Mouse (Mus musculus): ENCODE data around the gene Cacna2d2. TPM values are rescaled to one million over a fixed set of nuclear protein-coding genes. Genes with fewer than 3 reads are reported as not detected.

Gene Cacna2d2
- polyA plus RNA-seq, 1 experiment from 2014 or later: 4.2 TPM

DNA sequence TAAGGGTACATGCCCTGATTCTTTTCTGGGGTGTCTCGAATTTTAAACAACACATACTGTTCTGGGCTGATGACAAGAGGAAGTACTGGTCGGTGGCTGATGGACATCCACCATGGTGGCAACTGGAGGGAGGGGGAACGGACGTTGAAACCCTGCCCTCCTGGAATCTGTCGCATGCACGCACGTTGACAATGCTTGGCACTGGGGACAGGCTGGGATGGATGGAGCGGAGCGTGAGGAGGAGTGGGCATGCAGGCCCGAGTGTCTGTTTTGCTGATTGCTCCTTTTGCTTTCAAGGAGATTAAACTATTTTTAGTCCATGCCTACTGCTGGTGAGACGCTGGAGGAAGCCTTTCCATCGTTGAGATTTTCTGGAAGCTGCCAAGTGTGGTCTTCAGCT lies 43.9 kb downstream of the Cacna2d2 start:
- no peaks in the 10 kb centered on the region for H3K9me3 ChIP-seq
- no peak overlapping the region for H3K4me3 ChIP-seq
- H3K27ac ChIP-seq (replicated peaks): peak overlapping the region; percentile 44
- H3K27me3 ChIP-seq: peaks cover 30% of the 10 kb centered on the region
- peaks cover 24% of the 10 kb centered on the region for H3K4me1 ChIP-seq
- no peak overlapping the region for H3K9ac ChIP-seq (replicated peaks)
- H3K36me3 ChIP-seq: no peaks in the 10 kb centered on the region
- no peak for ATAC-seq (replicated peaks)
- H3K4me2 ChIP-seq (replicated peaks): no peak overlapping the region
- 51% methylated on average over 12 of the region's 12 CpGs for WGBS

DNA sequence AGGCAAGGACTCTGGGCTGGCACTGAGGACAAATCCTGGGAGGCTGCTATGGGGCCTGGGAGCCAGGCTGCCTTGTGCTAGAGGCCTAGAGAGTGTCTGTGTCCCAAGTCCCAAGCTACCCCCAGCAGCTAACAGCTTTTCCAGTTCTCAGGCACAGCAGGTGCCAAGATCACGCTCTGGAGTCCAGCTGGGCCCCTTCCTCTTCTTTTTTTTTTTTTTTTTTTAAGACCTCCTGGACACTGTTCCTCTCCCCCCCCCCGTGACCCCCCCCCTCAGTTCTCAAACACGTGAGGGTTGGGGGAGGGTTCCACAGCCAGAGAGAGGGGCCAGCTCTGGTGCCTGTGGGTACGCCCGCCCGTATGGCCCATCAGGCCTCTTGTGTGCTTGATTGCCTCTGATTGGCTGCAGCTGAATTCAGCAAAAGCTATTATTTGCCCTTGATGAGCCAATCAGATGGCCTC lies 45.6 kb downstream of the Cacna2d2 start:
- H3K9ac ChIP-seq (replicated peaks): no peak overlapping the region
- H3K4me3 ChIP-seq: no peak overlapping the region
- no peaks in the 10 kb centered on the region for H3K9me3 ChIP-seq
- no peak overlapping the region for H3K4me2 ChIP-seq (replicated peaks)
- 23% methylated on average over 4 of the region's 6 CpGs for WGBS
- peaks cover 35% of the 10 kb centered on the region for H3K27me3 ChIP-seq
- H3K4me1 ChIP-seq: peaks cover 32% of the 10 kb centered on the region
- ATAC-seq (replicated peaks): no peak; the same call in 1 of the 2 replicates
- H3K36me3 ChIP-seq: no peaks in the 10 kb centered on the region
- H3K27ac ChIP-seq (replicated peaks): peak overlapping the region; percentile 53; the same call in 1 of the 2 replicates

DNA sequence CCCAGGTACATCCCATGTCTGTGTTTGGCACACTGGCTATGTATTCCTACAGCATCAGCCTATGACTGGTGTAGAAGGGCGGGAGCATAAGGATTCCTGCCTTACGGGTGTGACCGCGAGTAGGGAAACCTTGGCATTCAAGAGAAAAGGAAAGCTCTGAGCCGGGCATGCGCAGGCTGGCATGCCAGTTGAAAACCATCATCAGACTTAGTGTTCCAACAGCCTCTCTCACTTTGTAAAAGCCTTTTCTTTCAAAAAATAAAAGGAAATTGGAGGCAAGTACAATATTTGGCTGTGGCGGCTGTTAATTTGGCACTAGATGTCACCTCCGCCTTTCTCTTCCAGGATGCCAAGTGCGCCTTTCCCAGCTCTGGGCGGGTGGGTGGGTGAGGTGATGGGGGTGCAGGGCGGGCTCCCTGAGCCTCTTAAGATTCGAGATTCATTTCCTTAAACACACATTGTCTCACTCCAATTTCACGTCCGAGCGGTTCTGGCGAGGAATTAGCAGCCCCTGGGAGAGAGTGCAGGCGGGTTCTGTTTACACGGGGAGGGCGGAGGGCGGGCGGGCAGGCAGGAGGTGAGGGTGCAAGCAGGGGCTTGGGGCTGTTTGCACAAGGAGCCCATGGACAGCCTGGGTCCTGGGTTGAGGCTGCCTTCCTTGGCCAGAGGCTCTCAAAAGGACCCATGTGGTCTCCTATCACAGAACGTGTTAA lies 49.5 kb downstream of the Cacna2d2 start:
- peaks cover 28% of the 10 kb centered on the region for H3K4me1 ChIP-seq
- WGBS: 15% methylated on average over 22 of the region's 22 CpGs
- H3K9ac ChIP-seq (replicated peaks): no peak overlapping the region
- no peak overlapping the region for H3K4me3 ChIP-seq
- H3K36me3 ChIP-seq: no peaks in the 10 kb centered on the region
- peaks cover 52% of the 10 kb centered on the region for H3K27me3 ChIP-seq
- ATAC-seq (replicated peaks): no peak; the same call in 1 of the 2 replicates
- no peaks in the 10 kb centered on the region for H3K9me3 ChIP-seq
- H3K27ac ChIP-seq (replicated peaks): no peak overlapping the region
- no peak overlapping the region; the same call in 1 of the 2 replicates for H3K4me2 ChIP-seq (replicated peaks)

DNA sequence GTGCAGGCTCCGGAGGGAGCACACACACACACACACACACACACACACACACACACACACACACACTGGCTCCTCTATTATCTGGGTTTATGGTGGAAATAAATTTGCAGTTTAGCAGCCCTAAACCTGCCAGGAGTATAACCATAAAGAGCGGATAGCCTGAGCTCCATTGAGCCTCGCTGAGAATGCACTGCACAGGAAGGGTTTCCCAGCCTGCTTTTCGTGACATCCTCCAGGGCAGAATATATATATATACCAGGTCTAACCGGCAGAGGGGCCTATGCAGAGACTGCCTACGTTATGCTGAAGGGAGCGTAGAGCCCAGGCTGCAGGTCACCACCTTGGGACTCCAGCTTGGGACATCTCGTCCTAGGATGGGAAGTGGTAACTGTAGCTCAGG lies 52.0 kb downstream of the Cacna2d2 start:
- no peak overlapping the region for H3K4me2 ChIP-seq (replicated peaks)
- H3K9ac ChIP-seq (replicated peaks): no peak overlapping the region
- H3K27ac ChIP-seq (replicated peaks): no peak overlapping the region
- no peaks in the 10 kb centered on the region for H3K36me3 ChIP-seq
- no peak for ATAC-seq (replicated peaks)
- peaks cover 16% of the 10 kb centered on the region for H3K4me1 ChIP-seq
- WGBS: 74% methylated on average over 8 of the region's 8 CpGs
- H3K27me3 ChIP-seq: peaks cover 41% of the 10 kb centered on the region
- H3K4me3 ChIP-seq: no peak overlapping the region
- H3K9me3 ChIP-seq: no peaks in the 10 kb centered on the region

DNA sequence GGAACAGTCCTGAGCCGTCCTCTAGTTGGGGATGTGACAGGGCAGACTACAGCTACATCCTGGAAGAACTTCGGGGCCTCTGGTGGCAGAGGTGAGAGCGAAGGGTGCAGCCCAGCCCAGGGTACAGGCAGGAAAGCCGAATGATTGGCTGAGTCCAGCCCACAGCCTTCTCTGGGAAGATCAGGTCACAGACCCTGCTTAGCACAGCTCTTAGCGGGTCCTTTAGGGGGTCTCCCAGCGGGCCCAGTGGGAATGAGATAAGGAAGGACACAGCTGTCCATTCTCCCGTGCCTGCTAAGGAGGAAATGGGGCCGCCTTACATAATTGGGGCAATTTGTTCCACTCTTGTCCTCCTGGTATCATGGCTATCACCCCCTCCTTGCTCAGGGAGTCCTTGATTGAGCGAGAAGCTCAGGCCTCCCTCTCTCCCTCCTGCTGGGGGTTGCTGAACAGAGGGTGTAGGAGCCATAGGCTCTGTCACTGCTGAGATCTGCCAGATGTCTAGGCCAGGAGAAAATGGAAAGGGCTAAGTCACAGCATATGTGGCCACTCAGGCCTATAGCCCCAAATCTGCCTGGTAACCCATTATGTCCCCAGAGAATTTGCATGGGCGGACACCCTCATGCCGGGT lies 52.6 kb downstream of the Cacna2d2 start:
- Histone ChIP-seq H3K4me2 (replicated peaks) (no peak overlapping the region), H3K4me3 (no peak overlapping the region), H3K27ac (replicated peaks) (no peak overlapping the region), H3K36me3 (no peaks in the 10 kb centered on the region), H3K27me3 (peaks cover 35% of the 10 kb centered on the region), H3K9ac (replicated peaks) (no peak overlapping the region), H3K4me1 (peaks cover 22% of the 10 kb centered on the region), H3K9me3 (no peaks in the 10 kb centered on the region)
- no peak for ATAC-seq (replicated peaks)
- 65% methylated on average over 11 of the region's 11 CpGs for WGBS

DNA sequence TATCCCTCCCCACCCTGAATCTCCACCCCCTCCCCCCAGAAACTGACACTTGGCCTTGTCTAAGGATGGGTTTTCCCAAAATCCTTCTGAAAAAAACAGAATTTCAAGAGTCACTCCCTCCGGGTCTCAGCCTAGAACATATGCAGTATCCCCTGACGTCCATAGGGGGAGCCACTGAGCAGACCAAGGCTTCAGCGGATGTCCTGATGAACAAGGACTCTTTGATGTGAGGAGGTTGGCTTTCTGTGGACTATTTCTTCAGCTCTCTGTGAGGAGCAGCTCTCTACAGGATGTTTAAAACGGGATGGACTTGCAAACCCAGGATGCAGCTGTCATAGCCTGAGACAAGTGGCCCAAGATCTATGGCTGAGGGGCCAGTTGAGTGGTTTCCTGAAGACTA lies 53.1 kb downstream of the Cacna2d2 start:
- WGBS: 34% methylated on average over 4 of the region's 4 CpGs
- no peak for ATAC-seq (replicated peaks)
- Histone ChIP-seq H3K36me3 (no peaks in the 10 kb centered on the region), H3K9ac (replicated peaks) (no peak overlapping the region), H3K9me3 (no peaks in the 10 kb centered on the region), H3K4me1 (peaks cover 24% of the 10 kb centered on the region), H3K27me3 (peaks cover 31% of the 10 kb centered on the region), H3K27ac (replicated peaks) (no peak overlapping the region), H3K4me2 (replicated peaks) (no peak overlapping the region), H3K4me3 (no peak overlapping the region)

DNA sequence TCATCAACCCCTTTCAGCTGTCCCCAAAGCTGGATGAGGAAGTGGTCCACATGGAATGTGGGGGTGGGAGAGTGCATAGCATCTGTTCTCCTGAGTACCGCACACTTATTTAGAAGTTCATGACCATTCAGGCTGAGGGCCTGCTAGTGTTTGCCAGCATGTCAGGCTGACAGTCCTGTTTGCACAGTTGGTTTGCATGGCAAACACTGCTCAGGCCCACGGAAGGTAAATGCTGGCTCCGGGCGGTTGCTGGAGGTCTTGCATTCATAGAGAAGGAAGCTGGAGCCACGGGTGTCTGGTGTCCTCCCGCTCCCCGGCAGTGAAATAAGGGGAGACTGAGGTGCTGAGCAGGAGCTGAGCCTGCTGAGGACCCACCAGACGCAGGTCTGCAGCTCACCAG lies 53.7 kb downstream of the Cacna2d2 start:
- no peaks in the 10 kb centered on the region for H3K36me3 ChIP-seq
- H3K4me2 ChIP-seq (replicated peaks): no peak overlapping the region
- no peak overlapping the region for H3K9ac ChIP-seq (replicated peaks)
- no peak overlapping the region for H3K27ac ChIP-seq (replicated peaks)
- WGBS: 94% methylated on average over 8 of the region's 8 CpGs
- H3K27me3 ChIP-seq: peaks cover 28% of the 10 kb centered on the region
- no peaks in the 10 kb centered on the region for H3K9me3 ChIP-seq
- no peak overlapping the region for H3K4me3 ChIP-seq
- peaks cover 24% of the 10 kb centered on the region for H3K4me1 ChIP-seq
- ATAC-seq (replicated peaks): no peak

DNA sequence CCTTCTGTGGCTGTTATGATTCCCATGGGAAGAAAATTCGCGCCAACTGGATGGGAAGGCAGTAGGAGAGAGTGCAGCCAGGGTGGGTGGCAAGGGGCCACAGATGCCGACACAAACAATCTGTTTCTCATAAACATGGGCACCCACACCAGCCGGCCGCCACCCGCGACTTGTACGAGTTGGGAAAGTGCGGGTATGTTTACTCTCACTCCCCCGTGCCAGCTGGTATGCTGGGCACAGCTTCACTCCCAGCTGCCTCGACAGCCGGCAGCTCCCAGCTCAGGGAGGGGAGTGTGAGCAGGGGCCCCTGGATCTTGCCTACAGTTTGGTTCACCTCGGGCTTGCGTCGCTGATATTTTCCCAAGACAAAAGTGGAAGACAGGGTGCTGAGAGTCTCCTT lies 57.3 kb downstream of the Cacna2d2 start:
- peaks cover 14% of the 10 kb centered on the region; the same call in 1 of the 2 replicates for H3K27me3 ChIP-seq
- no peak overlapping the region for H3K4me3 ChIP-seq
- 45% methylated on average over 15 of the region's 15 CpGs for WGBS
- H3K4me2 ChIP-seq (replicated peaks): no peak overlapping the region
- no peaks in the 10 kb centered on the region for H3K9me3 ChIP-seq
- ATAC-seq (replicated peaks): peak; percentile 87
- no peak overlapping the region for H3K9ac ChIP-seq (replicated peaks)
- H3K4me1 ChIP-seq: peaks cover 20% of the 10 kb centered on the region
- no peaks in the 10 kb centered on the region for H3K36me3 ChIP-seq
- no peak overlapping the region for H3K27ac ChIP-seq (replicated peaks)

DNA sequence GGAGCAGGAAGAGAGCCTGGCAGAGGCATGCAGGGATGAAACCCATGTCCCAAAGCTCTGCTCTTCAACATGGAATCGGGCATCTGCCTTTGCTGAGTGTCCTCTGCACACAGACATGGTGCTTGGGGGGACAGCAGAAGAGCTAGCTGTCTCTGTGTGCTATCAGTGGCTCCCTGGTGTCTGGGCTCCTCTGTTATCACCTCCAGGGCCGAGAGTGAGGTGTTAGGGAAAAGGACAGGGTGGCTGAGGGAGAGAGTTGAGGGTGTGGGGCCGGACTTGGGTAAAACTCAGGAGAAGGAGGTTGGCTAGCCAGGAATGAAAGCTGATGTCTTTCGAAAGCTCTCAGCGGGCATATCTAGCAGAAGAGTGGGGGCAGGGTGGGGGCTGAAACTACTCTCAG lies 63.5 kb downstream of the Cacna2d2 start:
- Histone ChIP-seq H3K9ac (replicated peaks) (no peak overlapping the region), H3K27ac (replicated peaks) (0 out of 2 replicates have a peak overlapping the region, but pooled peaks have one; percentile 13), H3K36me3 (no peaks in the 10 kb centered on the region), H3K9me3 (no peaks in the 10 kb centered on the region), H3K4me2 (replicated peaks) (no peak overlapping the region), H3K4me1 (peaks cover 24% of the 10 kb centered on the region), H3K27me3 (peaks cover 17% of the 10 kb centered on the region), H3K4me3 (no peak overlapping the region)
- whole genome bisulfite sequencing: 82% methylated on average over 5 of the region's 5 CpGs
- no peak for ATAC-seq (replicated peaks)

DNA sequence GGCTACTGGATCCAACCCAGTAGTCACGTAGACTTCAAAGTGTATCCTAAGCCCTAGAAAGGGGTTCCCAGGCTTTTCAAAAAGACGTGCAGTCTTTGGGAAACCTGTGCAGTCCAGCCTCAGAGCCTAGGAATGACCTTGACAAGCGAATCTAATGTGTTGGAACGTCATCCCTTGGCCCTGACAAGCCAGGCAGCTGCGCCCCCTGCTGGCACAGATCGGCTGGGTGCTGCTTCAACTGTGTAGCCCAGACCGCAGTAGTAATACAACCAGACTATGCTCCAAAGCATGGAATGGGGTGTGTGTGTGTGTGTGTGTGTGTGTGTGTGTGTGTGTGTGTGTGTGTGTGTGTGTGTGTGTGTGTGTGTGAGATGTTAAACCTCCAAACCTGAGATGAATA lies 64.1 kb downstream of the Cacna2d2 start:
- H3K9ac ChIP-seq (replicated peaks): no peak overlapping the region
- no peaks in the 10 kb centered on the region for H3K9me3 ChIP-seq
- no peak overlapping the region for H3K4me3 ChIP-seq
- 14% methylated on average over 7 of the region's 7 CpGs for WGBS
- peak; percentile 80 for ATAC-seq (replicated peaks)
- H3K27me3 ChIP-seq: peaks cover 17% of the 10 kb centered on the region
- peak overlapping the region; percentile 62 for H3K27ac ChIP-seq (replicated peaks)
- H3K36me3 ChIP-seq: no peaks in the 10 kb centered on the region
- H3K4me2 ChIP-seq (replicated peaks): no peak overlapping the region
- H3K4me1 ChIP-seq: peaks cover 24% of the 10 kb centered on the region

DNA sequence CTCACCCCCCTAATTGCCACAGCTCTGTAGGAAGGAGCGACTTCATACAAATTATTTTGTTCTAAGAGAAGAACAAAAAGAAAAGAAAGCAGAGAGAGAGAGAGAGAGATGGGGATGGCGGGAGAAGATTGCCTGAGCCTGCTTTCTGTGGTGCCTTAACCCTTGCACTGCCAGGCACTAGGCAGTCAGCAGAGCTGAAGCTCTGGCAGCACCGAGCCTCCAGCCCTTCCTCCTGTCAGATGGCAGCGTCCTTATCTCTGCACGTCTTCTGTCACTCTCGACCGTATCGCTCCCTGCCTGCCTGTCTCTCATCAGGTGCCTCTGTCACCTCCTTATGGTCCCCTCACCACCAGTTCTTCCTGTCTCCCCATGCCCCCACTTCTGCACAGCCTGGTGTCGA lies 64.7 kb downstream of the Cacna2d2 start:
- WGBS: 18% methylated on average over 9 of the region's 9 CpGs
- H3K4me1 ChIP-seq: peaks cover 23% of the 10 kb centered on the region
- peak overlapping the region; percentile 62 for H3K27ac ChIP-seq (replicated peaks)
- ATAC-seq (replicated peaks): peak; percentile 36
- H3K4me3 ChIP-seq: no peak overlapping the region
- H3K9ac ChIP-seq (replicated peaks): no peak overlapping the region
- no peaks in the 10 kb centered on the region for H3K9me3 ChIP-seq
- H3K27me3 ChIP-seq: peaks cover 20% of the 10 kb centered on the region
- H3K4me2 ChIP-seq (replicated peaks): no peak overlapping the region
- H3K36me3 ChIP-seq: no peaks in the 10 kb centered on the region

DNA sequence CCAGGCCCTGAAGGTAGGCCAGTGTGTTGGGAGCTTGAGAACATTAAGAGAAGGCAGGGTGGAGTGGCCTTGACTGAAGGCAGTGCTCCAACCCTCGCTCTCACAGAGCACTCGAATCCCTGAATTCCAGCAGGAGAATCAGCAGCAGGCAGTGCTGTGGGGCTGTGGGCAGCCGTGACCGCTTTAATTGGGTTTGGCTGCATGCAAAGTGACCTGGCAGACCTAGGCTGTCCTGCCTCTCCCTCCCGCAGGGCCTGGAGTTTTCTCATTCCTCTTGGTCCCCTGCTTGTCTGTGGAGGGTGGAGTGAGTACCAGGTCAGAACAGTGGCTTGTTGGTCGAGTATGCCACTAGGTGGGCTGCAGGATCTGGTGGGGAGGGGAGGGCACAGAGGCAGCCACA lies 66.2 kb downstream of the Cacna2d2 start:
- WGBS: 30% methylated on average over 6 of the region's 6 CpGs
- ATAC-seq (replicated peaks): no peak
- H3K4me1 ChIP-seq: peaks cover 36% of the 10 kb centered on the region
- no peak overlapping the region for H3K4me3 ChIP-seq
- H3K4me2 ChIP-seq (replicated peaks): no peak overlapping the region
- H3K27me3 ChIP-seq: peaks cover 20% of the 10 kb centered on the region
- H3K36me3 ChIP-seq: no peaks in the 10 kb centered on the region
- no peaks in the 10 kb centered on the region for H3K9me3 ChIP-seq
- no peak overlapping the region for H3K9ac ChIP-seq (replicated peaks)
- no peak overlapping the region for H3K27ac ChIP-seq (replicated peaks)

All from forebrain, embryonic 15.5 days (tissue).